Mouse (Mus musculus) spleen, adult 2 months (tissue): ENCODE data around the gene Hist1h3g. TPM values are rescaled to one million over a fixed set of nuclear protein-coding genes. Genes with fewer than 3 reads are reported as not detected.

ENCODE experiments used
- DNase-seq, 2 experiments: peaks; one replicate each; pipeline versions ENCODE4 v3.0.0 to v3.0.0-alpha.2; 2012 to 2021; ENCODE audit warnings: low spot score in 2 of 2, low read depth in 1 of 2
- H3K27ac ChIP-seq: fragments of 200-500 bp; 2 replicates; pipeline ENCODE4 v1.5.1; 2012; ENCODE audit warnings: low read length, inconsistent platforms; ENCODE audit not compliant: insufficient read depth
- H3K27me3 ChIP-seq: fragments of 200-500 bp; 2 replicates; pipeline ENCODE4 v1.6.1; 2012; ENCODE audit warnings: mild to moderate bottlenecking, moderate library complexity, low read length, inconsistent platforms; ENCODE audit not compliant: control insufficient read depth, insufficient read depth
- H3K36me3 ChIP-seq: fragments of 200-500 bp; 2 replicates; pipeline ENCODE4 v1.6.1; 2012; ENCODE audit warnings: mild to moderate bottlenecking, low read length, inconsistent platforms; ENCODE audit not compliant: control insufficient read depth, insufficient read depth
- H3K4me1 ChIP-seq: fragments of 200-500 bp; 2 replicates; pipeline ENCODE4 v1.6.1; 2011; ENCODE audit warnings: inconsistent platforms; ENCODE audit not compliant: control insufficient read depth, insufficient read depth, insufficient read length
- H3K4me3 ChIP-seq: fragments of 200-500 bp; 2 replicates; pipeline ENCODE4 v1.5.1; 2011; ENCODE audit warnings: mild to moderate bottlenecking, inconsistent platforms; ENCODE audit not compliant: insufficient read depth, insufficient read length; ENCODE audit errors: extremely low read depth
- CTCF ChIP-seq: fragments of 200-500 bp; IDR thresholded peaks from 2 replicates; pipeline ENCODE4 v1.5.1; 2011; ENCODE audit warnings: mild to moderate bottlenecking, inconsistent platforms; ENCODE audit not compliant: insufficient read depth, insufficient read length, insufficient replicate concordance; ENCODE audit errors: extremely low read depth
- POLR2A ChIP-seq: fragments of 200-500 bp; IDR thresholded peaks from 2 replicates; pipeline ENCODE4 v1.6.1; 2011; ENCODE audit warnings: low read depth, low read length, inconsistent platforms
- WGBS: fragments of 180-500 bp; shearing (Covaris S2); methylation state at CpG from one replicate; pipeline ENCODE4 v1.1.7; 2018; 5-methylcytosine and 5-hydroxymethylcytosine counted together
- polyA plus RNA-seq: library from polyadenylated mRNA; depleted of rRNA; stranded (reverse); fragments of >200 nt; gene quantifications from 2 replicates; pipeline ENCODE4 v1.2.3, GENCODE M21; 2012; rRNA removed

Hist1h3g gene
- polyA plus RNA-seq, 1 experiment, result 34.4 TPM

- no peak overlapping the region for H3K4me3 ChIP-seq
- no peak overlapping the region; the same call in 1 of the 2 replicates for H3K27ac ChIP-seq
- peaks cover 3% of the 10 kb centered on the region; the same call in 1 of the 2 replicates for H3K4me1 ChIP-seq
- H3K36me3 ChIP-seq, result no peaks in the 10 kb centered on the region
- H3K27me3 ChIP-seq, result no peaks in the 10 kb centered on the region
- no peak for TF ChIP-seq CTCF
- DNase-seq, result no peak
Observed at GRCm38 (mm10) chr13:23583387-23584068, 48.3 kb downstream of the Hist1h3g start.

DNA sequence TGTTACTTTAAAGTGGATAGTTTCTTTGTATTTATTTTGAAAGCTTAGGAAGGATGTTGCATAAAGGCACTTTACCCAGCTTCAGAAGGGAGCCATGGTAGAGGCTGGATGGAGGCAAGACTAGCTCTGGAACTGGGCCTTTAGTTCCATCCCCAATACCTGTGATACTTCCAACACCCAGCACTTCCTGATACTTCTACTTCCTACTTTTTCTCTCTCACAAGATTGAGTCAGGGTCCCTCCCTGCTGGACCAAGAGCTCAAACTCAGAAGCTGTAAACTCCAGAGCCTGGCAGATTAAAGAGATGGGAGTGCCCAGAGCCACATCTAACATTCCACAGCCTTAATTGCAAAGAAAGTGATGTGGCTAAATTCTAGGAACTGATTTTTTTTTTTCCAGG, 49.1 kb downstream of the Hist1h3g start:
- Histone ChIP-seq H3K27me3 (no peaks in the 10 kb centered on the region), H3K4me1 (peaks cover 3% of the 10 kb centered on the region; the same call in 1 of the 2 replicates), H3K27ac (peak overlapping the region; percentile 78), H3K4me3 (peak overlapping the region; percentile 14; the same call in 1 of the 2 replicates), H3K36me3 (no peaks in the 10 kb centered on the region)
- no peak for TF ChIP-seq CTCF
- no peak for TF ChIP-seq POLR2A
- no peak for DNase-seq

GRCm38 (mm10) chr13:23585029-23585441, 49.8 kb downstream of the Hist1h3g start:
- DNase-seq, result peak in 1 of 2 experiments; percentile 74
- under 1% methylated on average over 21 of the region's 21 CpGs for WGBS
- Histone ChIP-seq H3K36me3 (no peaks in the 10 kb centered on the region), H3K27ac (peak overlapping the region; percentile 97), H3K4me1 (peaks cover 3% of the 10 kb centered on the region; the same call in 1 of the 2 replicates), H3K4me3 (peak overlapping the region; percentile 66), H3K27me3 (no peaks in the 10 kb centered on the region)
- TF ChIP-seq CTCF (no peak), POLR2A (peak; percentile 73)

Other genes with a start within 250 kb of the Hist1h3g start
- 0.70 and 0.90 TPM in 2 replicates for gene Zfp322a, start 166.2 kb upstream of the Hist1h3g start, polyA plus RNA-seq
- gene Abt1, start 111.6 kb upstream of the Hist1h3g start, polyA plus RNA-seq, result 1.8 TPM in 2 replicates
- 0.19 and 0.56 TPM in 2 replicates for gene Btn1a1, start 69.5 kb upstream of the Hist1h3g start, polyA plus RNA-seq
- 0.04 TPM in 1 of 2 replicates, not detected in the other for gene Btn2a2, start 46.6 kb upstream of the Hist1h3g start, polyA plus RNA-seq
- 26.5 and 53.6 TPM in 2 replicates for gene Hist1h4h, start 4.4 kb upstream of the Hist1h3g start, polyA plus RNA-seq
- 733 and 772 TPM in 2 replicates for gene Hist1h2af, start 1.5 kb upstream of the Hist1h3g start, polyA plus RNA-seq
- gene Hist1h2bh, start 8.0 kb downstream of the Hist1h3g start, polyA plus RNA-seq, result 4.9 and 8.4 TPM in 2 replicates
- gene Hist1h3f, start 8.6 kb downstream of the Hist1h3g start, polyA plus RNA-seq, result 10.2 and 16.1 TPM in 2 replicates
- 24.8 and 33.8 TPM in 2 replicates for gene Hist1h4f, start 16.2 kb downstream of the Hist1h3g start, polyA plus RNA-seq
- 0.30 and 0.39 TPM in 2 replicates for gene Hist1h1d, start 17.8 kb downstream of the Hist1h3g start, polyA plus RNA-seq
- gene Hist1h3e, start 26.9 kb downstream of the Hist1h3g start, polyA plus RNA-seq, result 36.8 and 50.5 TPM in 2 replicates
- gene Hist1h2ae, start 35.8 kb downstream of the Hist1h3g start, polyA plus RNA-seq, result 15.5 and 23.4 TPM in 2 replicates
- 57.5 and 66.9 TPM in 2 replicates for gene Hist1h2bg, start 36.0 kb downstream of the Hist1h3g start, polyA plus RNA-seq
- 26.2 and 28.3 TPM in 2 replicates for gene Hist1h2bf, start 38.8 kb downstream of the Hist1h3g start, polyA plus RNA-seq
- 12.2 and 23.2 TPM in 2 replicates for gene Hist1h2ad, start 39.0 kb downstream of the Hist1h3g start, polyA plus RNA-seq
- 20.9 and 27.9 TPM in 2 replicates for gene Hist1h3d, start 40.3 kb downstream of the Hist1h3g start, polyA plus RNA-seq
- 19.1 and 20.9 TPM in 2 replicates for gene Hist1h4d, start 46.2 kb downstream of the Hist1h3g start, polyA plus RNA-seq
- gene Hist1h2be, start 85.7 kb downstream of the Hist1h3g start, polyA plus RNA-seq, result 2.8 and 3.8 TPM in 2 replicates
- 2.9 and 3.7 TPM in 2 replicates for gene Hist1h1e, start 87.1 kb downstream of the Hist1h3g start, polyA plus RNA-seq
- gene Hist1h2ac, start 148.5 kb downstream of the Hist1h3g start, polyA plus RNA-seq, result 1.2 and 2.0 TPM in 2 replicates
- 41.8 and 44.4 TPM in 2 replicates for gene Hist1h2bc, start 148.8 kb downstream of the Hist1h3g start, polyA plus RNA-seq
- not detected in 2 replicates for gene Hist1h1t, start 160.4 kb downstream of the Hist1h3g start, polyA plus RNA-seq
- gene Hist1h4c, start 163.0 kb downstream of the Hist1h3g start, polyA plus RNA-seq, result 20.0 and 33.6 TPM in 2 replicates
- gene Hfe, start 175.4 kb downstream of the Hist1h3g start, polyA plus RNA-seq, result 20.7 and 26.1 TPM in 2 replicates
- 20.9 and 25.5 TPM in 2 replicates for gene Hist1h1c, start 203.4 kb downstream of the Hist1h3g start, polyA plus RNA-seq
- 35.9 and 50.3 TPM in 2 replicates for gene Hist1h3c, start 210.2 kb downstream of the Hist1h3g start, polyA plus RNA-seq
- gene Hist1h2bb, start 211.3 kb downstream of the Hist1h3g start, polyA plus RNA-seq, result 23.7 and 32.9 TPM in 2 replicates
- 28.4 and 40.3 TPM in 2 replicates for gene Hist1h2ab, start 215.7 kb downstream of the Hist1h3g start, polyA plus RNA-seq
- 54.9 and 68.9 TPM in 2 replicates for gene Hist1h3b, start 216.8 kb downstream of the Hist1h3g start, polyA plus RNA-seq
- gene Hist1h4b, start 221.6 kb downstream of the Hist1h3g start, polyA plus RNA-seq, result 19.0 and 27.4 TPM in 2 replicates
- 16.1 and 29.5 TPM in 2 replicates for gene Hist1h4a, start 225.8 kb downstream of the Hist1h3g start, polyA plus RNA-seq
- gene Hist1h3a, start 227.0 kb downstream of the Hist1h3g start, polyA plus RNA-seq, result 38.4 and 54.1 TPM in 2 replicates
- 1.3 and 1.5 TPM in 2 replicates for gene Hist1h1a, start 228.2 kb downstream of the Hist1h3g start, polyA plus RNA-seq
- not detected in 2 replicates for gene Trim38, start 234.5 kb downstream of the Hist1h3g start, polyA plus RNA-seq